Mouse (Mus musculus): ENCODE measurements around the gene Col24a1. TPM values are rescaled to one million over a fixed set of nuclear protein-coding genes. Genes with fewer than 3 reads are reported as not detected.

The Col24a1 gene
- polyA plus RNA-seq, 1 experiment = 11.9 TPM

GRCm38 (mm10) chr3:145599059-145599458 is 306.8 kb downstream of the Col24a1 start:
- Histone ChIP-seq H3K4me1 (ENCODE audit: control insufficient read depth, insufficient read depth, low read length) (peaks cover 4% of the 10 kb centered on the region), H3K27ac (ENCODE audit: insufficient read depth, low read length) (no peak overlapping the region), H3K4me3 (ENCODE audit: insufficient read depth, low read length) (no peak overlapping the region)
- TF ChIP-seq POLR2A (IDR thresholded peaks at IDR 0.05; ENCODE audit: low read depth, low read length) (no peak), CTCF (IDR thresholded peaks at IDR 0.05; ENCODE audit: borderline replicate concordance, insufficient read depth, low read length) (no peak)

- Histone ChIP-seq H3K4me3 (ENCODE audit: insufficient read depth, low read length) (no peak overlapping the region), H3K27ac (ENCODE audit: insufficient read depth, low read length) (no peak overlapping the region), H3K4me1 (ENCODE audit: control insufficient read depth, insufficient read depth, low read length) (peaks cover 4% of the 10 kb centered on the region)
- TF ChIP-seq CTCF (IDR thresholded peaks at IDR 0.05; ENCODE audit: borderline replicate concordance, insufficient read depth, low read length) (no peak), POLR2A (IDR thresholded peaks at IDR 0.05; ENCODE audit: low read depth, low read length) (no peak)
Observed at GRCm38 (mm10) chr3:145600801-145601200, 308.5 kb downstream of the Col24a1 start.

DNA sequence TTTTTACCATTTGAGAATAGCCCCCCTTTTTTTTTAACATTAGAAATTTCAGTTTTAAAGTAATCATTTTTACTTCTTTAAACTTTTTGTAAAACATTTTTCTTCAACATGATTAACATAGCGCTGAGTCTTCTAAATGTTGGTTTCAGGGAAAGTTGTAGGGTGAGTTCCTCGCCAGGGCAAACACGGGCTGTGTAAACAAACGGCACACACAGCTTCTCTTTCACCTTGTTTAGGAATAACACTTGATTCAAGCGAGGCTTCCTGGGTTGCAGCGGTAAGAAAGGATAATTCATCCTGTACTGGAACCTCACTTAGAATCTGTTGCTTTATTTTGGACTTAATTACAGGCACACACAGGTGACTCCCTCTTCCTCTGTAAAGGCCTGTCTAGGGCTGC is 309.1 kb downstream of the Col24a1 start:
- no peak for TF ChIP-seq CTCF (IDR thresholded peaks at IDR 0.05; ENCODE audit: borderline replicate concordance, insufficient read depth, low read length)
- Histone ChIP-seq H3K4me1 (ENCODE audit: control insufficient read depth, insufficient read depth, low read length) (peaks cover 4% of the 10 kb centered on the region), H3K4me3 (ENCODE audit: insufficient read depth, low read length) (no peak overlapping the region), H3K27ac (ENCODE audit: insufficient read depth, low read length) (no peak overlapping the region)

Other genes with a start within 250 kb of the Col24a1 start
- not detected in 2 replicates for gene Clca2, start 193.0 kb upstream of the Col24a1 start, polyA plus RNA-seq (2011; ENCODE audit: insufficient read length, low read depth, missing spikeins)
- 22.4 and 40.7 TPM in 2 replicates for gene Odf2l, start 173.9 kb upstream of the Col24a1 start, polyA plus RNA-seq (2011; ENCODE audit: insufficient read length, low read depth, missing spikeins)